Mouse (Mus musculus) adrenal gland (tissue): ENCODE measurements around the gene Srl.
"Not testable (repeated sequence)": the region's sequence is repeated elsewhere in the genome, so short reads cannot be mapped to it uniquely, and the experiment has no call there.

Source experiments
- intact Hi-C: fragments of 180-260 bp; cut with DNase I; formaldehyde crosslinking; loops from one replicate; pipeline ENCODE4 v1.15.1; 2025

The Srl gene

DNA sequence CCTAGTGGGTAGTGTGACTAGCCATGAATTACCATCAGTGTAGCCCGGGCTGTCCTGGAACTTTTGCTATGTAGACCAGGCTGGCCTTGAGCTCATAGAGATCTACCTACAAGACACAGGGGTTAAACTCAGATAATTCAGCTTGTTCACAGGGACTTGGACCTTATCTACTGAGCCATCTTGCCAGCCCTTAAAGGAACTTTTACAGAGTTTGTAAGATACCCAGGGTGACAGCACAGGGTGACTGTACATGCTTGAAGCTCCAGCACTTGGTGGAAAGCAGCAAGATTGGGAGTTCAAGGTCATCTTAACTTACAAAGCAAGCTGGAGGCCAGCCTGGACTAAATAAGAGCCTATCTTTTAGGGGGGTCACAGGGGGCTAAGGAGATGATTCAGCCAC, 13.9 kb upstream of the Srl start:
- intact Hi-C loops, result no loop called here

- intact Hi-C loops, result no loop called here
Measured at GRCm38 (mm10) chr16:4552829-4553550, 11.4 kb upstream of the Srl start.

DNA sequence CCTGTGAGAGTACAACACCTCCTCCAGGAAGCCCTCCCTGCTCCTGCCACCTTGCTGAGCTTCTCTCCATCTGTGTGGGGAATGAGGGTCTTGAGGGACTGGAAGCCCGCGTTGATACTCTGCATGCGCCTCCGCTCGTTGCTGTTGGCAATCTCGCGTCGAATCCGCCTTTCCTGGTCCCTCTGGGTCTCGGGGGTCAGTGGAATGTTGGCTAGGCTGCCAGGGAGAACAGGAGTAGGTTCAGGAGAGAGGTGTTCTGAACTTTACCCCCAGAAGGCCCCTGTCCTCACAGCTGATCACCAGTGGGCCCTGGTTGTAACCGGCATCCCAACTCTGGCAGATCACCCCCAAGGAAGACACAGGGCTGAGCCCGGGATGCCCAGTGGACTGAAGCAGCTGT, 10.3 kb upstream of the Srl start:
- intact Hi-C loops, result no loop called here

- intact Hi-C loops, result no loop called here
Measured at GRCm38 (mm10) chr16:4551056-4551455, 9.4 kb upstream of the Srl start.

- intact Hi-C loops, result no loop called here
Measured at GRCm38 (mm10) chr16:4548953-4549688, 7.5 kb upstream of the Srl start.

DNA sequence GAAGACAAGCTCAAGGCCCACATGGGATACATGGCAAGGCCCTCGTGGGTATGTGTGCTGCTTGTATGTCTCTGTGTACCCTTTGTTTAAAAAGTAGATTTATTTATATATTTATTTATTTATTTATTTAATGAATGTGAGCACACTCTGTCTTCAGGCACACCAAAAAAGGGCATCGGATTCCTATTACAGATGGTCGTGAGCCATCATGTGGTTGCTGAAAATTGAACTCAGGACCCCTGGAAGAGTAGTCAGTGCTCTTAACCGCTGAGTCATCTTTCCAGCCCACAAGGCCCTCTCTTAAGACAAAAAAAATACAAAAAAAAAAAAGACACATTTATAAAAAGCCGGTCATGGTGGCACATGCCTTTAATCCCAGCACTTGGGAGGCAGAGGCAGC, 6.0 kb upstream of the Srl start:
- intact Hi-C loops, result no loop called here

DNA sequence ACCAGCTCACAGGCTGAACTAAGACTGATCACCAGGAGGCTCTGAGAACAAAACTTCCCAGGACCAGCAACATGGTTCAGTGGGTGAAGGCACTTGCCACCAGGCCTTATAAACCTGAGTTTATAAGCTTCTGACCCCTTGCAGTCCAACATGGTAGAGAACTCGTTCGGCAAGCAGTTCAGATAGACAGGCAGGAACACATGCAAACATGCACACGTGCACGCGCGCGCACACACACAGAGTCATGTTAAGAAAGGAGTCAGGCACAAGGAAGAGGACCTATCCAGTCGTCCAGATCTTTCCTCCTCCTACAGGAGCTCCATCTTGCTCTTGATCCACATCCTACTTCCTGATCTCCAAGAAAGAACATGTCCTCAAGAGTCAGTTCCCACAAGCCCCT, 5.2 kb upstream of the Srl start:
- intact Hi-C loops, result no loop called here

GRCm38 (mm10) chr16:4544845-4545244, 3.2 kb upstream of the Srl start:
- intact Hi-C loops, result no loop called here

DNA sequence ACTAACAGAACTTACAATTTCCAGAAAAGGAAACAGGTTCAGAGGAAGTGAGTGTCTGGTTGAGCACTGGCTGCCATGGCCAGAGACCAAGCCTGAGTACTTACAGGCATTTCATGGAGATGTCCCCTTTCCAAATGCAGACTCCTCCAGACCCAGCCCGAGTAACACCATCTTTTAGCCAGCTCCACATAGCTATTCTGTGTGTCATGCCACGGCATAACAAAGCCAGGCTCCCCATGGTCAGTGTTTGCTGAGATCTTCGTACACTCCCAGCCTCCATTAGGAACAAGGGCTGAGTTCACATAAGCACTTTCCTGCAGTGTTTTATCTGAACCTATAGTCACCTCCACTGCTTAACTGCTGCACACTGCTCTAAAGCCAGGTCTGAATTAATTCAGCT, 1.6 kb upstream of the Srl start:
- intact Hi-C loops, result no loop called here

DNA sequence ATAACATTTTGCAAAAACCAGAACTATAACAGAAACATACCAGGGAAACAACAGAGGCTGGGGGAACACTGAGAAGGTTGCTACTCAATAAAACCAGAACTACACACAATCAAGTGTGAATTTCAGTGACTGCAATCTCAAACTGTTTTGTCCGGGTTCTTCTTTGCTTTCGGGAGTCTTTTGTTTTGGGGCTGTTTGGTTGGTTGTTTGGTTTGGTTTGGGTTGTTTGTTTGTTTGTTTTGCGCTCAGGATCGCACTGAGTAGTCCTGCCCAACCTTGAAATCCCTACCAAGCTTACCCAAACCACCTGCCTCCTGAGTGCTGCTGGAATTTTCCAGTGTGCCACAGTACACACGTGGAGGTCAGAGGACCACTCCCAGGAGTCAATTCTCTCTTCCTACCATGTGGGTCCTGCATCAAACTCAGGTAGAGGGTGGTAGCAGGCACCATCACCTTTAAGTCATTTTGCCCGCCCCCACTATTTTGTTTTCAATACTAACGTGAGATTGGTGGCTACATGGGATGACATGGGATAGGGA, 689 bp upstream of the Srl start:
- intact Hi-C loops, result loop anchor here (1.0 kb wide), 1 partner anchor 226 kb away; no protein-coding TSS in a partner anchor

DNA sequence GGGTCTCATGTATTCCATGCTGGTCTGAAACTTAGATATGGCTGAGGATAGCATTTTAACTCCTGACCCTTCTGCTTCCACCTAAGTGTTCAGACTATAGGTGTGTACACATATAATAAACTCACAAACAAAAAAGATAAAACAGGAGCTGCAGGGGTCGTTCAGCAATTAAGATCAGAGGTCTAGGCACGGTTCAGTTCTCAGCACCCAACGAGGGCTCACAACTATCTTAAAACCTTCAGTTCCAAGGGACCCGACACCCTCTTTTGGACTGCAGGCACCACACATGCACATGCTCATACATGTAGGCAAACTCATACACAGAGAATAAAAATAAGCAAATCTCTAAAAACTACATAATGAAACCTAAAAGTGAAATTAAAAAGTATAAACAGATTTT, 583 bp downstream of the Srl start:
- intact Hi-C loops, result loop anchor here (2.0 kb wide), 1 partner anchor 50 kb away; no protein-coding TSS in a partner anchor

DNA sequence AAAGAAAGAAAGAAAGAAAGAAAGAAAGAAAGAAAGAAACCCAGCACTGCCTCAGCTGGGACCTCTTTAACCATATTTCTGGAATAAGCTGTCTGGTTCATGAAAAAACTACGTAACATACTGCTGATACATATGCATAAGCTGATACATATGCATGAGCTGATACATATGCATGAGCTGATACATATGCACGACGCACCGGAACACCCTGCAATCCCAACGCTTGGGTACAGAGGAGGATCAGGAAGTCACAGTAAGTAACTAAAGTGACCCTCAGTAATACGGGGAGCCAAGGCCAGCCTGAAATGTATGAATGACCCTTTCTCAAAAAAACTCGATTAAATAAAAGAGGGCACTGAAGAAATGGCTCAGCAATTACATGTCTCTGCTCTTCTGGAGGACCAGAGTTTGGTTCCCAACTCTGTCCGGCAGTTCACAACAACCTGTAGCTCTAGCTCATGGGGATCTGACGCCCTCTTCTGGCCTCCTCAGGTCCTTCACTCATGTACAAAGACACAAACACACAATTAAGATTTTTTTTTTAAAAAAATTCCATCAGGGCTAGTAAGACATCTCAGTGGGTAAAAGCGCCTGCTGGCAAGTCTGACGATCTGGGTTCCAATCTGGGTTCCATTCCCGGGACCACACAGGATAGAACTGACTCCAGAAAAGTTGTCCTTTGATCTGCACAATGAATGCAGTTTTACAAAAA, 1.4 kb downstream of the Srl start:
- intact Hi-C loops, result loop anchor here (2.0 kb wide), 1 partner anchor 49 kb away; no protein-coding TSS in a partner anchor

- intact Hi-C loops, result no loop called here
Measured at GRCm38 (mm10) chr16:4539521-4539920, 2.1 kb downstream of the Srl start.

DNA sequence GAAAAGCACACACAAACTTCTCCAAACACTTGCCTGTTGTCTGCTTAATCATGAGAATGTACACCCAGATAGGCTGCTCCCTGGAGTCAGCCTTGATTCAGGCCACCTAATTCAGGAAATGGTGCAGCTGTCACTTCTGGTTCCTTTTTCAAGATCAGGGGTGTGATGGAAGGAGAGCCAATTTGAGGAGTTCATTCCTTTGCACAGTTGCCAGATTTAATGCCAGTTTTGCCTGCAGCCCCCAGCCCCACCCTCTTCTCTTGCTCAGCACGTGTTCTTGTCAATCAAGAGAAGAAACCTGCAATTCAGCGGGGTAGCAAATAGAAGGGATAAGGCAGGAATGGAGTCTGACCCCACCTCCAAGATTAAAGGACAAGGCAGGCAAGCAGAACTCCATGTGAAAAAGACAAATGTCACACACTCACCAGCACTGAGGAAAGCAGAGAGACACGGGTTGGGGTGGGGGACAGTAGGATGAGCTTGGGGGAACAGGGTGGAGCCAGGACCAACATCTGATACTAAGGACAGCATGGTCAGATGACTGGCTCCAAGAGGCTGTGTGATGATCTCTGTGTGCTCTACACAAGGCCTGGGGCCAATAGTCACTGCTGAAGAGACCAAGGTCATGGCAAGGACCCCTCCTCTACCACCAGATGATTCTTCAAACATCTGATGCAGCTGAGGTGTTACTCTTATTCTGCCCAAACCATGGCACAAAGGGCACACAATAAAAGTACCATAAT, 3.8 kb downstream of the Srl start:
- intact Hi-C loops, result no loop called here

DNA sequence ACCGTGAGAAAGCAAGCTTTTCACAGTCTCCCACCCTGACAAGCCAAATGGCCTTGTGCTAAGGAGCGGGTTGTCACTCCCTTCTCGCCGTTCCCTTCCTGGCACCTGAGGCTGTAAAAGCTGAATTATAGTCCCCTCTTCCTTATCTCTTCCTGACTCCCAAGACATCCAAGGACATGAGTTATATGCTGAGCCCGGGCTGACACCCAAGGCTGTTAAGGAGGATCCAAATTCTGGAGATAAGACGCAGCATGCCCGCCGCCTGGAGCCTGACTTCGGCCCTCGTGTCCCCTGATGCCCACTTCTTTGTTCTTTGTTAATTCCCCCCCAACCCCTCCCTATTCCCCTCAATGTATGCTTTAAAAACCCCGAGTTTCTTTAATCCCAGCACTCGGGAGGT, 14.2 kb downstream of the Srl start:
- intact Hi-C loops, result not testable (repeated sequence)

- intact Hi-C loops, result no loop called here
Measured at GRCm38 (mm10) chr16:4523313-4524004, 18.2 kb downstream of the Srl start.

DNA sequence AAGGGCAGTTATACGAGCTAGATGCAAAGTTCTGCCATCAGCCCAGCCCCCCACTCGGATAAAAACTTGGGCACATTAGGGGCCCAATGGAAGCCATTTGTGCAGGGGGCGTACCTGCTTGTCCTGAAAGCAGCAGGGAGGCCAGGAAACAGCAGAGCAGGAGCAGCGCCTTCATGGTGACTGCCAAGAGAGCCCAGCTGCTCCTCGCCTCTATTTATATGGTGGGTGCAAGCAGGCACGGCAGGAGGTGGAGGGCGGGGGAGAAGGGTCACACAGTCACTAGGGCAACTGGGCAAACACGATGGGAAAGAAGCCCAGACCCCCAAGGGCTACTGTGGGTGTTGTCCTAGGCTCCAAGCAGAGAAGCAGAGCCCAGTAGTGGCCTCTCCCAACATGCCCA, 18.7 kb downstream of the Srl start:
- intact Hi-C loops, result no loop called here

DNA sequence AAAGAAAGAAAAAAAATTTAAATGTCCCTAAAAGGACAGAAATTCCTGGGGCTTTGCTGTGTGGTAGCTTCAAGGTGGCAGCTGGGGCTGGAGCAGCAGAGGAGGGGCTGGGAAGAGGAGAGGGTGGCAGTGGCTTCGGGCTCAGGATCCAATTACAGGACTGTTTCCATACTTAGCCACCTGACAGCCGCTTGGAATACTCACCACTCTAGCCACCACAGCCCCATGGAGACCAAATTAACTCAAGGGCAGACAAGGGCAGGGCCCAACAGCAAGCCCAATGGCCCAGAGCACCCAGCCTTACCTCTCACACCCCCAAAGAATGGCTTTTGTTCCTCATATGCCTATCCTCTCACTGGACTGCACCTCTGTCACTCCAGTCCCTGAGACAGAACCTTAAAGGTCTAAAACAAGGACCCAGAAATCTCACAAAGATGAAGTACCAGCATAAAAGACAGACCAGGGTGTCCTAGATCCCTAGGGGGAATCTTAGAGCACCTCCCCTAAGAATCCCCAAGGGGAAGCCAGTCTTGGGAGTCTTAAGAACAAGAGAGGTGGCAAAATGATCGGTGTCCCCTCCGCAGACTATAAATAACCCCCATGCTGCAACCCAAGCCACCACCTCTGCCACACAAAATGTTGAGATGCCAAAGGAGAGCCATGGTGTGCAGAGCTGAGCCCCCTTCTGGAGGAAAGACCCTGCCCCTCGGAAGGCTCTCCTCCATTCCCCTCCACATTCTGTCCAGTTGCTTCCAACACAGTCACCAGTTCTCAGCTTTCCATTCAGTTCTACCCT, 19.7 kb downstream of the Srl start:
- intact Hi-C loops, result no loop called here

GRCm38 (mm10) chr16:4521074-4521667, 20.4 kb downstream of the Srl start:
- intact Hi-C loops, result no loop called here
